Mouse (Mus musculus) myocyte (in vitro differentiated cells): Measurements from ENCODE around the gene Spocd1. TPM values are rescaled to one million over a fixed set of nuclear protein-coding genes. Genes with fewer than 3 reads are reported as not detected.

Experiments
- H3K27me3 ChIP-seq: one replicate; pipeline ENCODE4 v1.6.1; 2011; ENCODE audit not compliant: control insufficient read depth, insufficient read depth, insufficient read length
- H3K36me3 ChIP-seq: one replicate; pipeline ENCODE4 v1.6.1; 2011; ENCODE audit not compliant: control insufficient read depth, insufficient read depth
- H3K4me2 ChIP-seq: one replicate; pipeline ENCODE4 v1.6.1; 2011; ENCODE audit warnings: low read depth, control low read depth
- H3K4me3 ChIP-seq: one replicate; pipeline ENCODE4 v1.5.1; 2011; ENCODE audit warnings: mild to moderate bottlenecking, control low read depth, moderate library complexity
- H3K79me2 ChIP-seq: one replicate; pipeline ENCODE4 v1.6.1; 2011; ENCODE audit not compliant: control insufficient read depth, insufficient read depth
- H3ac ChIP-seq: one replicate; pipeline ENCODE4 v1.6.1; 2011; ENCODE audit not compliant: control insufficient read depth, insufficient read length
- CEBPB ChIP-seq: IDR thresholded peaks from 2 replicates; pipeline ENCODE4 v1.6.1; 2011; ENCODE audit warnings: mild to moderate bottlenecking, moderate library complexity; ENCODE audit not compliant: poor library complexity, insufficient read depth, severe bottlenecking
- E2F4 ChIP-seq: IDR thresholded peaks from one replicate; pipeline ENCODE4 v1.6.1; 2011; ENCODE audit warnings: mild to moderate bottlenecking, control low read depth, moderate library complexity; ENCODE audit not compliant: insufficient read depth
- MAX ChIP-seq: IDR thresholded peaks from one replicate; pipeline ENCODE4 v1.6.1; 2011; ENCODE audit warnings: low read depth, mild to moderate bottlenecking, control low read depth
- MYOD1 ChIP-seq, 3 experiments: IDR thresholded peaks; one replicate each; pipeline ENCODE4 v1.6.1; 2011; ENCODE audit warnings: control low read depth in 2 of 3, low read depth in 2 of 3, mild to moderate bottlenecking in 2 of 3, moderate library complexity in 1 of 3; ENCODE audit not compliant: insufficient read length in 2 of 3, control insufficient read depth in 1 of 3
- MYOG ChIP-seq, 3 experiments: IDR thresholded peaks; one replicate each; pipeline ENCODE4 v1.6.1; 2011; ENCODE audit warnings: control low read depth in 2 of 3, low read depth in 2 of 3, mild to moderate bottlenecking in 2 of 3; ENCODE audit not compliant: insufficient read length in 2 of 3, control insufficient read depth in 1 of 3, insufficient read depth in 1 of 3
- POLR2A ChIP-seq: IDR thresholded peaks from one replicate; pipeline ENCODE4 v1.6.1; 2011; ENCODE audit warnings: low read depth, mild to moderate bottlenecking, control low read depth, moderate library complexity; ENCODE audit not compliant: insufficient read length
- POLR2AphosphoS2 ChIP-seq: IDR thresholded peaks from one replicate; pipeline ENCODE4 v1.6.1; 2011; ENCODE audit warnings: low read depth, control low read depth; ENCODE audit not compliant: insufficient read length
- REST ChIP-seq: IDR thresholded peaks from one replicate; pipeline ENCODE4 v1.6.1; 2011; ENCODE audit warnings: mild to moderate bottlenecking, control low read depth, moderate library complexity; ENCODE audit not compliant: insufficient read depth, insufficient read length
- SRF ChIP-seq: IDR thresholded peaks from one replicate; pipeline ENCODE4 v1.6.1; 2011; ENCODE audit warnings: low read depth; ENCODE audit not compliant: control insufficient read depth, insufficient read length
- TCF12 ChIP-seq: IDR thresholded peaks from one replicate; pipeline ENCODE4 v1.6.1; 2011; ENCODE audit warnings: mild to moderate bottlenecking, control low read depth; ENCODE audit not compliant: poor library complexity, insufficient read depth, severe bottlenecking
- TCF3 ChIP-seq: IDR thresholded peaks from one replicate; pipeline ENCODE4 v1.6.1; 2011; ENCODE audit warnings: low read depth, control low read depth; ENCODE audit not compliant: insufficient read length
- USF1 ChIP-seq: IDR thresholded peaks from one replicate; pipeline ENCODE4 v1.6.1; 2011; ENCODE audit warnings: low read depth, mild to moderate bottlenecking, control low read depth, moderate library complexity
- polyA plus RNA-seq: library from polyadenylated mRNA; unstranded; fragments of >200 nt; fragmentation: generic; extraction: Trizol; gene quantifications from one replicate; pipeline ENCODE4 v1.2.1, GENCODE M21; 2012; ENCODE audit warnings: missing spikeins

Gene Spocd1
- polyA plus RNA-seq, 1 experiment: not detected

GRCm38 (mm10) chr4:129960180-129960944 is 31.3 kb downstream of the Spocd1 start:
- Histone ChIP-seq H3K4me3 (peak overlapping the region; percentile 12), H3ac (no peak overlapping the region), H3K4me2 (peak overlapping the region; percentile 96), H3K27me3 (peaks cover 29% of the 10 kb centered on the region), H3K36me3 (no peaks in the 10 kb centered on the region), H3K79me2 (no peaks in the 10 kb centered on the region)
- no peak for TF ChIP-seq MYOD1 (IDR thresholded peaks at IDR 0.05; ENCODE audit: control insufficient read depth in 1 of 3, insufficient read length in 2 of 3, low read depth in 2 of 3)
- no peak for TF ChIP-seq CEBPB
- no peak for TF ChIP-seq POLR2A
- no peak for TF ChIP-seq TCF12
- no peak for TF ChIP-seq SRF
- TF ChIP-seq POLR2AphosphoS2: no peak
- no peak for TF ChIP-seq MYOG (IDR thresholded peaks at IDR 0.05; ENCODE audit: control insufficient read depth in 1 of 3, insufficient read depth in 1 of 3, insufficient read length in 2 of 3, low read depth in 2 of 3)
- TF ChIP-seq REST: no peak
- no peak for TF ChIP-seq E2F4

GRCm38 (mm10) chr4:129965294-129965693 is 36.2 kb downstream of the Spocd1 start:
- Histone ChIP-seq H3K4me2 (no peak overlapping the region), H3K4me3 (no peak overlapping the region), H3ac (no peak overlapping the region), H3K27me3 (peaks cover 35% of the 10 kb centered on the region), H3K79me2 (no peaks in the 10 kb centered on the region), H3K36me3 (no peaks in the 10 kb centered on the region)
- TF ChIP-seq TCF12: no peak
- TF ChIP-seq E2F4: no peak
- no peak for TF ChIP-seq MYOD1 (IDR thresholded peaks at IDR 0.05; ENCODE audit: control insufficient read depth in 1 of 3, insufficient read length in 2 of 3, low read depth in 2 of 3)
- no peak for TF ChIP-seq SRF
- no peak for TF ChIP-seq CEBPB
- TF ChIP-seq POLR2A: no peak
- no peak for TF ChIP-seq TCF3
- no peak for TF ChIP-seq REST
- no peak for TF ChIP-seq MAX
- TF ChIP-seq POLR2AphosphoS2: no peak
- no peak for TF ChIP-seq USF1
- no peak for TF ChIP-seq MYOG (IDR thresholded peaks at IDR 0.05; ENCODE audit: control insufficient read depth in 1 of 3, insufficient read depth in 1 of 3, insufficient read length in 2 of 3, low read depth in 2 of 3)

GRCm38 (mm10) chr4:129966201-129966600 is 37.2 kb downstream of the Spocd1 start:
- Histone ChIP-seq H3K27me3 (peaks cover 38% of the 10 kb centered on the region), H3ac (no peak overlapping the region), H3K4me3 (no peak overlapping the region), H3K79me2 (no peaks in the 10 kb centered on the region), H3K4me2 (no peak overlapping the region), H3K36me3 (no peaks in the 10 kb centered on the region)
- TF ChIP-seq MYOD1 (IDR thresholded peaks at IDR 0.05; ENCODE audit: control insufficient read depth in 1 of 3, insufficient read length in 2 of 3, low read depth in 2 of 3): no peak
- TF ChIP-seq POLR2A: no peak
- TF ChIP-seq USF1: no peak
- TF ChIP-seq MYOG (IDR thresholded peaks at IDR 0.05; ENCODE audit: control insufficient read depth in 1 of 3, insufficient read depth in 1 of 3, insufficient read length in 2 of 3, low read depth in 2 of 3): no peak
- TF ChIP-seq SRF: no peak

DNA sequence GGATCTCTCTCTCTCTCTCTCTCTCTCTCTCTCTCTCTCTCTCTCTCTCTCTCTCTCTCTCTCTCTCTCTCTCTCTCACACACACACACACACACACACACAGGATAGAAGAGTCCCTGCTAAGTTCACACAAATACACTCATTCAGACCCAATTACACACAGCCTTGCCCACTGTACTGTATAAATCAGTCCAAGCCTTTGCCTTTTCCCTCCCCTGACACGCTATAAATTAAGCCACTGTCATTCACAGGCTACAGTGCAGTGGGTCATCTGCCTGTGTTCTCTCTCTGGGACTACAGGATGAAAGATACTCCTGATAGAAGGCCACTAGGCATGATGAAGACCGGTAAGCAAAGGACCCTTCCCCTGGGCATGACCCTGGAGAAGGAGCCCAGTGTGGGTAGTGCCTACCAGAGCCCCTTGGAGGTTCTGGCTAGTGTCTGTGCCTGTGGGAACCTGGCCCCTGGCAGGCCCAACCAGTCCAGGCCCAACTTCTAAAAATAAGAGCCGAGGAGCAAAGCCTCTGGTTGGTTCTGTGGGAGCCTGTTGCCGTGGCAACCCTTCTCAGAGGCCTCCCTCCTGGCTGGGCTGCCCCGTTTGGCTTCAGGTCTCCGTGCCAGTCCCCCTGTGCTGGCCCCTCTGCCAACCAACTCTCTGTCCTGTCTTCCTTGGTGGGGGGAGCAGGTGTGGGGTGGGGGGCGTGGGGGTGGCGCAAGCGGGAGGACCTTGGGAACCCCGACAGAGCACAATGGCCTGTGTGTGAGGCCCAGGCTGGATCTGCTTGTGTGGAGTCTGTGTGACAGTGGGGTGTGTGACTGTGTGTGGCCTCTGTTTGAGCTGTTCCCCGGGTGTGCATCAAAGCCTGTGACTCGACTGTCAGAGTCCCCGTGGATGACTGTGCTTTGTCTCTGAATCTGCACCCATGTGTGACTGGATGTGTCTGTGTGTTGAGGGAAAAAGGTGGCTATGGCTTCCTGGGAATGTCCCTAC is 38.3 kb downstream of the Spocd1 start:
- no peak overlapping the region for H3ac ChIP-seq
- H3K79me2 ChIP-seq: no peaks in the 10 kb centered on the region
- TF ChIP-seq POLR2A (no peak), USF1 (no peak), SRF (no peak), MAX (no peak), CEBPB (no peak), TCF12 (no peak), MYOD1 (IDR thresholded peaks at IDR 0.05; ENCODE audit: control insufficient read depth in 1 of 3, insufficient read length in 2 of 3, low read depth in 2 of 3) (no peak), MYOG (IDR thresholded peaks at IDR 0.05; ENCODE audit: control insufficient read depth in 1 of 3, insufficient read depth in 1 of 3, insufficient read length in 2 of 3, low read depth in 2 of 3) (no peak), REST (no peak), TCF3 (no peak)
- no peaks in the 10 kb centered on the region for H3K36me3 ChIP-seq
- no peak overlapping the region for H3K4me2 ChIP-seq
- H3K4me3 ChIP-seq: no peak overlapping the region
- H3K27me3 ChIP-seq: peaks cover 37% of the 10 kb centered on the region
